Mouse (Mus musculus) stomach, postnatal 0 days (tissue): ENCODE data around the gene Cul7.

Experiments used
- CTCF ChIP-seq: IDR thresholded peaks from 2 replicates; pipeline ENCODE4 v1.5.1; 2016; ENCODE audit warnings: antibody characterized with exemption, low read depth, mild to moderate bottlenecking, moderate library complexity
- EP300 ChIP-seq: optimal IDR thresholded peaks from 2 replicates; pipeline ENCODE3; 2016; ENCODE audit warnings: antibody characterized with exemption

GRCm38 (mm10) chr17:46639929-46640328 is 10.2 kb upstream of the Cul7 start:
- TF ChIP-seq EP300, result no peak
- no peak for TF ChIP-seq CTCF
